Comparison of ENCODE assay signal across 8 mouse cellular contexts in the genomic region with DNA sequence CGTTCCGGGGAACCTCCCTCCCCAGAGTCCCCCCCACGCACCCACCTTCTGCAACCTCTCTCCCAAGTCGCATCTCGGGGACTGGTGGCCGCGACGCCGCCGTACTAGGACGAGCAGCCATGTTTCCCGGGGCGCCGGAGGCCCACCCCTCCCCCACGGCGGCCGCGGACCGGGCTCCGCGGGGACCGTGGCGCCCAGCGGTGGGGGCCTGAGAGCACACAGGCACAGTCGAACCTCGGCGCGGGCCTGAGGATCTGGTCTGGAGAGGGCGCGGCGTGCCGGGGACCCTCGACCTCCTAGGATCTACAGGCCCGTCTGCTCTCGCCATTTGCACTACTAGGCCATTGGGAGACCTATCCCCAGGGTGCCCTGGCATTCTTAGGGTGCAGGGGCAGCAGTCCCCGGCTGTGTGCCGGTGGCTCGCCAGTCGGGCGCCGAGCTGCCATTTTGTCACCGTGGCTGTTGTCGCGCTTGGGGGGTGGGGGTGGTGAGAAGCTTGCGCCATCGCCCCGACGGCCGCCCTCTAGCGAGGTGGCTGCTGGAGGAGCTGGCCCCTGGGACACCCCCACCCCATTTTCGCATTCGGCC. TPM values are rescaled to one million over a fixed set of nuclear protein-coding genes. Genes with fewer than 3 reads are reported as not detected.
A peak's percentile ranks its signal among the peaks of the same experiment; 100 is the strongest.
DNase-seq lines count a peak whose midpoint lies in the region; ATAC-seq and TF ChIP-seq lines count a peak whose summit lies in the region.

No protein-coding gene starts in this region.

- H3K4me2 ChIP-seq in forebrain, embryonic 13.5 days, result peak overlapping the region; percentile 82
- H3K4me2 ChIP-seq in lung, embryonic 14.5 days, result peak overlapping the region; percentile 89

- peak; percentile 84 for DNase-seq in CD4-positive helper T cell, adult 2 months (ENCODE audit: low read depth, low spot score)
- DNase-seq in adrenal gland, postnatal 25 days, result peak; percentile 76
- peak; percentile 48 for DNase-seq in heart, postnatal 25 days (ENCODE audit: low spot score)
- DNase-seq in layer of hippocampus, adult 2 months (ENCODE audit: low spot score in 2 of 2), result peak; percentile 44 to 72
- peak; percentile 63 for DNase-seq in lung, embryonic 14.5 days
- peak; percentile 64 for DNase-seq in ovary, postnatal 14 days (ENCODE audit: low spot score)
- peak; percentile 58 to 69 for DNase-seq in thymus, postnatal 10 days (ENCODE audit: low spot score in 2 of 2)

- peaks cover 46% of the 10 kb centered on the region for H3K4me1 ChIP-seq in forebrain, embryonic 13.5 days
- H3K4me1 ChIP-seq in lung, embryonic 14.5 days (ENCODE audit: insufficient read depth), result peaks cover 8% of the 10 kb centered on the region

- 0% methylated on average over 42 of the region's 52 CpGs for WGBS in forebrain, embryonic 13.5 days
- WGBS in lung, embryonic 14.5 days, result under 1% methylated on average over 52 of the region's 52 CpGs

- peak; percentile 22 for ATAC-seq in forebrain, embryonic 13.5 days
- peak; percentile 23; the same call in 1 of the 2 replicates for ATAC-seq in lung, embryonic 14.5 days (ENCODE audit: insufficient read depth)

- H3K9ac ChIP-seq in forebrain, embryonic 13.5 days, result peak overlapping the region; percentile 98
- peak overlapping the region; percentile 98 for H3K9ac ChIP-seq in lung, embryonic 14.5 days

- no peaks in the 10 kb centered on the region for H3K9me3 ChIP-seq in forebrain, embryonic 13.5 days (replicated peaks)
- no peaks in the 10 kb centered on the region for H3K9me3 ChIP-seq in lung, embryonic 14.5 days (ENCODE audit: low read depth, low read length)

- peak overlapping the region; percentile 99 for H3K27ac ChIP-seq in forebrain, embryonic 13.5 days
- peak overlapping the region; percentile 100 for H3K27ac ChIP-seq in layer of hippocampus, adult 2 months
- H3K27ac ChIP-seq in lung, embryonic 14.5 days (ENCODE audit: low read depth), result peak overlapping the region; percentile 100

- H3K4me3 ChIP-seq in forebrain, embryonic 13.5 days, result peak overlapping the region; percentile 94
- peak overlapping the region; percentile 87 for H3K4me3 ChIP-seq in layer of hippocampus, adult 2 months
- peak overlapping the region; percentile 75 for H3K4me3 ChIP-seq in lung, embryonic 14.5 days (ENCODE audit: low read depth, low read length)

- intact Hi-C loops in heart, postnatal 25 days (cut with DNase I), result loop anchor here (2.0 to 5.0 kb wide), 2 partner anchors 38 to 71 kb away; no protein-coding TSS in a partner anchor

- no peaks in the 10 kb centered on the region for H3K27me3 ChIP-seq in forebrain, embryonic 13.5 days
- no peaks in the 10 kb centered on the region for H3K27me3 ChIP-seq in lung, embryonic 14.5 days (ENCODE audit: insufficient read depth, low read length)

- no peak for TF ChIP-seq CTCF in layer of hippocampus, adult 2 months (conservative IDR thresholded peaks at IDR 0.05)
- 0 out of 2 replicates have a peak, but pooled peaks have one; percentile 22 for TF ChIP-seq CTCF in lung, embryonic 14.5 days (IDR thresholded peaks at IDR 0.05; ENCODE audit: low read depth)

- H3K36me3 ChIP-seq in forebrain, embryonic 13.5 days (ENCODE audit: poor library complexity, severe bottlenecking), result no peaks in the 10 kb centered on the region
- no peaks in the 10 kb centered on the region for H3K36me3 ChIP-seq in lung, embryonic 14.5 days (ENCODE audit: insufficient read depth)

RNA-seq across cellular contexts. Expression of gene Anp32a, which starts 2.9 kb away (rescaled TPM):
- total RNA-seq in adrenal gland, postnatal 25 days (2021), result 271 and 320 TPM in 2 replicates
- polyA plus RNA-seq in forebrain, embryonic 13.5 days (2015; fragmentation: Nextera tagmentation; extraction: Ambion mirVana), result 254 and 256 TPM in 2 replicates
- total RNA-seq in heart, postnatal 25 days (2021), result 100 to 1,000 TPM; 186 to 202 TPM
- 100 to 1,000 TPM; 350 to 351 TPM for total RNA-seq in layer of hippocampus, adult 2 months (2021)
- polyA plus RNA-seq in lung, embryonic 14.5 days (2014; fragmentation: Nextera tagmentation; extraction: Ambion mirVana), result 134 and 135 TPM in 2 replicates

Comparison
In these comparisons a context has a peak if more than half of its experiments do, and no peak if none do; other contexts are left out.
1. Peak in every context shown above with its lines: DNase-seq, ATAC-seq, H3K4me3 ChIP-seq and H3K27ac ChIP-seq.